Mouse (Mus musculus) cerebellum, adult 11-12 months (tissue): ENCODE data around the gene Adamts17.

Experiments used
- DNase-seq: peaks from one replicate; pipeline ENCODE4 v3.0.0; 2022

Gene Adamts17

GRCm38 (mm10) chr7:66976371-66976770 is 136.8 kb downstream of the Adamts17 start:
- DNase-seq: no peak

GRCm38 (mm10) chr7:66981591-66981990 is 142.1 kb downstream of the Adamts17 start:
- DNase-seq: no peak

- DNase-seq: no peak
Measured at GRCm38 (mm10) chr7:66982084-66982483, 142.5 kb downstream of the Adamts17 start.

- no peak for DNase-seq
Measured at GRCm38 (mm10) chr7:66987671-66988070, 148.1 kb downstream of the Adamts17 start.

- no peak for DNase-seq
Measured at GRCm38 (mm10) chr7:66988441-66988840, 148.9 kb downstream of the Adamts17 start.

- no peak for DNase-seq
Measured at GRCm38 (mm10) chr7:66989357-66990045, 150.0 kb downstream of the Adamts17 start.

GRCm38 (mm10) chr7:66998821-66999220 is 159.3 kb downstream of the Adamts17 start:
- DNase-seq: no peak

- DNase-seq: no peak
Measured at GRCm38 (mm10) chr7:67003648-67004047, 164.1 kb downstream of the Adamts17 start.

GRCm38 (mm10) chr7:67004220-67004619 is 164.7 kb downstream of the Adamts17 start:
- peak; percentile 8 for DNase-seq

GRCm38 (mm10) chr7:67009841-67010240 is 170.3 kb downstream of the Adamts17 start:
- no peak for DNase-seq

- DNase-seq: no peak
Measured at GRCm38 (mm10) chr7:67012011-67012751, 172.6 kb downstream of the Adamts17 start.

GRCm38 (mm10) chr7:67013211-67013895 is 173.8 kb downstream of the Adamts17 start:
- DNase-seq: peak; percentile 23

GRCm38 (mm10) chr7:67019937-67020336 is 180.4 kb downstream of the Adamts17 start:
- no peak for DNase-seq

- DNase-seq: no peak
Measured at GRCm38 (mm10) chr7:67026114-67027070, 186.9 kb downstream of the Adamts17 start.

GRCm38 (mm10) chr7:67027216-67027615 is 187.7 kb downstream of the Adamts17 start:
- no peak for DNase-seq

- no peak for DNase-seq
Measured at GRCm38 (mm10) chr7:67027696-67028095, 188.2 kb downstream of the Adamts17 start.

GRCm38 (mm10) chr7:67028902-67029301 is 189.4 kb downstream of the Adamts17 start:
- DNase-seq: no peak

- DNase-seq: no peak
Measured at GRCm38 (mm10) chr7:67029481-67029880, 189.9 kb downstream of the Adamts17 start.

- DNase-seq: no peak
Measured at GRCm38 (mm10) chr7:67031284-67031683, 191.7 kb downstream of the Adamts17 start.

GRCm38 (mm10) chr7:67032616-67033015 is 193.1 kb downstream of the Adamts17 start:
- DNase-seq: no peak

- DNase-seq: no peak
Measured at GRCm38 (mm10) chr7:67034369-67034768, 194.8 kb downstream of the Adamts17 start.

- no peak for DNase-seq
Measured at GRCm38 (mm10) chr7:67035246-67035645, 195.7 kb downstream of the Adamts17 start.

- no peak for DNase-seq
Measured at GRCm38 (mm10) chr7:67035661-67036060, 196.1 kb downstream of the Adamts17 start.
